Mouse (Mus musculus) embryonic facial prominence, embryonic 12.5 days (tissue): ENCODE measurements around the gene Ppard. TPM values are rescaled to one million over a fixed set of nuclear protein-coding genes. Genes with fewer than 3 reads are reported as not detected.
"Not testable (repeated sequence)": the region's sequence is repeated elsewhere in the genome, so short reads cannot be mapped to it uniquely, and the experiment has no call there.

Experiments used
- ATAC-seq: fragments of 200-750 bp; cut with Nextera tagmentation; 2 replicates; pipeline ENCODE4 v1.8.0; 2017; ENCODE audit not compliant: insufficient number of reproducible peaks, insufficient read depth, low FRiP score, low TSS enrichment
- H3K27ac ChIP-seq: fragments of 300-500 bp; sonication (generic); 2 replicates; pipeline ENCODE4 v1.5.1; 2016; ENCODE audit warnings: mild to moderate bottlenecking
- H3K27me3 ChIP-seq: fragments of 300-500 bp; sonication (generic); 2 replicates; pipeline ENCODE4 v1.6.1; 2016; ENCODE audit warnings: mild to moderate bottlenecking, moderate library complexity
- H3K36me3 ChIP-seq: fragments of 300-500 bp; sonication (generic); 2 replicates; pipeline ENCODE4 v1.6.1; 2016; ENCODE audit warnings: mild to moderate bottlenecking
- H3K4me1 ChIP-seq: fragments of 300-500 bp; sonication (generic); 2 replicates; pipeline ENCODE4 v1.6.1; 2016
- H3K4me2 ChIP-seq: fragments of 300-500 bp; sonication (generic); replicated peaks from 2 replicates; pipeline ENCODE4 v1.6.1; 2016; ENCODE audit warnings: mild to moderate bottlenecking, moderate library complexity
- H3K4me3 ChIP-seq: fragments of 300-500 bp; sonication (generic); 2 replicates; pipeline ENCODE4 v1.5.1; 2016; ENCODE audit warnings: mild to moderate bottlenecking
- H3K9ac ChIP-seq: fragments of 300-500 bp; sonication (generic); 2 replicates; pipeline ENCODE4 v1.6.1; 2016; ENCODE audit warnings: mild to moderate bottlenecking, moderate library complexity
- H3K9me3 ChIP-seq: fragments of 300-500 bp; sonication (generic); 2 replicates; pipeline ENCODE4 v1.6.1; 2016; ENCODE audit warnings: mild to moderate bottlenecking, moderate library complexity
- WGBS: fragments of 180-500 bp; shearing (Covaris S2); methylation state at CpG from one replicate; pipeline ENCODE4 v1.1.7; 2016; 5-methylcytosine and 5-hydroxymethylcytosine counted together
- polyA plus RNA-seq: library from polyadenylated mRNA; unstranded; fragments of >200 nt; fragmentation: Nextera tagmentation; extraction: Ambion mirVana; gene quantifications from 2 replicates; pipeline ENCODE4 v1.2.1, GENCODE M21; 2016

Gene Ppard
- polyA plus RNA-seq, 1 experiment from 2014 or later: 2.5 TPM

- H3K9me3 ChIP-seq, H3K27me3 ChIP-seq, H3K27ac ChIP-seq, H3K4me1 ChIP-seq, H3K4me2 ChIP-seq, H3K9ac ChIP-seq, ATAC-seq, H3K4me3 ChIP-seq: not testable (repeated sequence)
- 95% methylated on average over 7 of the region's 7 CpGs for WGBS
- peaks cover 50% of the 10 kb centered on the region for H3K36me3 ChIP-seq
Measured at GRCm38 (mm10) chr17:28324416-28324815, 91.9 kb downstream of the Ppard start.

- Histone ChIP-seq H3K27ac (no peak overlapping the region), H3K36me3 (peaks cover 48% of the 10 kb centered on the region)
- 80% methylated on average over 8 of the region's 8 CpGs for WGBS
Measured at GRCm38 (mm10) chr17:28325751-28326150, 93.3 kb downstream of the Ppard start.

GRCm38 (mm10) chr17:28326951-28327350 is 94.5 kb downstream of the Ppard start:
- peak overlapping the region; percentile 93; the same call in 1 of the 2 replicates for H3K9ac ChIP-seq
- peaks cover 48% of the 10 kb centered on the region for H3K36me3 ChIP-seq
- no peak overlapping the region for H3K4me3 ChIP-seq
- H3K4me2 ChIP-seq: no peak overlapping the region
- peak overlapping the region; percentile 95; the same call in 1 of the 2 replicates for H3K27ac ChIP-seq
- 69% methylated on average over 3 of the region's 3 CpGs for WGBS
- peaks cover 23% of the 10 kb centered on the region for H3K4me1 ChIP-seq
- no peaks in the 10 kb centered on the region for H3K9me3 ChIP-seq
- no peaks in the 10 kb centered on the region for H3K27me3 ChIP-seq
- no peak for ATAC-seq

More at GRCm38 (mm10) chr17:28325751-28326150, 93.3 kb downstream of the Ppard start:
- no peaks in the 10 kb centered on the region for H3K9me3 ChIP-seq
- no peak overlapping the region for H3K4me3 ChIP-seq
- no peaks in the 10 kb centered on the region for H3K27me3 ChIP-seq
- ATAC-seq: no peak
- H3K4me2 ChIP-seq: no peak overlapping the region
- peaks cover 16% of the 10 kb centered on the region for H3K4me1 ChIP-seq
- 0 out of 2 replicates have a peak overlapping the region, but pooled peaks have one; percentile 15 for H3K9ac ChIP-seq

- Histone ChIP-seq H3K9me3 (no peaks in the 10 kb centered on the region), H3K4me1 (peaks cover 30% of the 10 kb centered on the region), H3K9ac (peak overlapping the region; percentile 93), H3K4me2 (peak overlapping the region; percentile 96), H3K36me3 (peaks cover 48% of the 10 kb centered on the region), H3K4me3 (peak overlapping the region; percentile 74), H3K27ac (peak overlapping the region; percentile 95), H3K27me3 (no peaks in the 10 kb centered on the region)
- 1% methylated on average over 22 of the region's 22 CpGs for WGBS
- peak; percentile 43 for ATAC-seq
Measured at GRCm38 (mm10) chr17:28327673-28328325, 95.3 kb downstream of the Ppard start.

GRCm38 (mm10) chr17:28328366-28328928 is 95.9 kb downstream of the Ppard start, which contains the start of gene Rpl10a:
Gene Rpl10a, plus strand, starts transcription at chr17:28328471.
- Histone ChIP-seq H3K27me3 (no peaks in the 10 kb centered on the region), H3K4me3 (peak within 1 kb of the TSS; percentile 74), H3K9me3 (no peaks in the 10 kb centered on the region), H3K4me1 (peaks cover 37% of the 10 kb centered on the region), H3K9ac (peak within 1 kb of the TSS; percentile 93), H3K4me2 (peak within 1 kb of the TSS; percentile 96), H3K27ac (peak within 1 kb of the TSS; percentile 95), H3K36me3 (peaks cover 53% of the 10 kb centered on the region)
- under 1% methylated on average over 67 of the region's 67 CpGs for WGBS
- peak; percentile 82 for ATAC-seq

GRCm38 (mm10) chr17:28328946-28329345 is 96.4 kb downstream of the Ppard start:
- Histone ChIP-seq H3K4me2 (peak overlapping the region; percentile 96), H3K4me3 (peak overlapping the region; percentile 74), H3K4me1 (peaks cover 40% of the 10 kb centered on the region), H3K36me3 (peaks cover 50% of the 10 kb centered on the region), H3K27ac (peak overlapping the region; percentile 95), H3K27me3 (no peaks in the 10 kb centered on the region), H3K9me3 (no peaks in the 10 kb centered on the region), H3K9ac (peak overlapping the region; percentile 93)
- WGBS: under 1% methylated on average over 25 of the region's 25 CpGs
- ATAC-seq: no peak

GRCm38 (mm10) chr17:28329503-28330231 is 97.2 kb downstream of the Ppard start:
- Histone ChIP-seq H3K36me3 (peaks cover 48% of the 10 kb centered on the region), H3K27ac (peak overlapping the region; percentile 95), H3K4me3 (peak overlapping the region; percentile 74), H3K27me3 (no peaks in the 10 kb centered on the region), H3K9me3 (no peaks in the 10 kb centered on the region), H3K9ac (peak overlapping the region; percentile 93), H3K4me1 (peaks cover 45% of the 10 kb centered on the region), H3K4me2 (peak overlapping the region; percentile 96)
- 2% methylated on average over 4 of the region's 4 CpGs for WGBS
- no peak for ATAC-seq

GRCm38 (mm10) chr17:28330232-28330546 is 97.7 kb downstream of the Ppard start:
- Histone ChIP-seq H3K4me1 (peaks cover 48% of the 10 kb centered on the region), H3K36me3 (peaks cover 52% of the 10 kb centered on the region), H3K27me3 (no peaks in the 10 kb centered on the region), H3K27ac (peak overlapping the region; percentile 95; the same call in 1 of the 2 replicates), H3K4me2 (peak overlapping the region; percentile 96), H3K4me3 (peak overlapping the region; percentile 74), H3K9ac (peak overlapping the region; percentile 93), H3K9me3 (no peaks in the 10 kb centered on the region)
- WGBS: 48% methylated on average over 2 of the region's 2 CpGs
- no peak for ATAC-seq

GRCm38 (mm10) chr17:28330590-28330989 is 98.1 kb downstream of the Ppard start:
- not testable (repeated sequence) for H3K27me3 ChIP-seq, ATAC-seq, H3K27ac ChIP-seq, H3K9ac ChIP-seq, H3K4me3 ChIP-seq, H3K9me3 ChIP-seq
- H3K4me1 ChIP-seq: peaks cover 48% of the 10 kb centered on the region
- peak overlapping the region; percentile 21 for H3K4me2 ChIP-seq
- peaks cover 56% of the 10 kb centered on the region for H3K36me3 ChIP-seq
- WGBS: 61% methylated on average over 8 of the region's 8 CpGs

GRCm38 (mm10) chr17:28331241-28332112 is 99.0 kb downstream of the Ppard start:
- Histone ChIP-seq H3K4me1 (peaks cover 48% of the 10 kb centered on the region), H3K36me3 (peaks cover 58% of the 10 kb centered on the region)

More at GRCm38 (mm10) chr17:28331241-28332112, 99.0 kb downstream of the Ppard start:
- 25% methylated on average over 7 of the region's 7 CpGs for WGBS
- no peak overlapping the region for H3K4me3 ChIP-seq
- H3K27ac ChIP-seq: peak overlapping the region; percentile 67
- H3K4me2 ChIP-seq: no peak overlapping the region; the same call in 1 of the 2 replicates
- no peak overlapping the region for H3K9ac ChIP-seq
- no peaks in the 10 kb centered on the region for H3K27me3 ChIP-seq
- no peak for ATAC-seq
- no peaks in the 10 kb centered on the region for H3K9me3 ChIP-seq
